Comparison of ENCODE assay signal across 24 mouse cellular contexts in the genomic region with DNA sequence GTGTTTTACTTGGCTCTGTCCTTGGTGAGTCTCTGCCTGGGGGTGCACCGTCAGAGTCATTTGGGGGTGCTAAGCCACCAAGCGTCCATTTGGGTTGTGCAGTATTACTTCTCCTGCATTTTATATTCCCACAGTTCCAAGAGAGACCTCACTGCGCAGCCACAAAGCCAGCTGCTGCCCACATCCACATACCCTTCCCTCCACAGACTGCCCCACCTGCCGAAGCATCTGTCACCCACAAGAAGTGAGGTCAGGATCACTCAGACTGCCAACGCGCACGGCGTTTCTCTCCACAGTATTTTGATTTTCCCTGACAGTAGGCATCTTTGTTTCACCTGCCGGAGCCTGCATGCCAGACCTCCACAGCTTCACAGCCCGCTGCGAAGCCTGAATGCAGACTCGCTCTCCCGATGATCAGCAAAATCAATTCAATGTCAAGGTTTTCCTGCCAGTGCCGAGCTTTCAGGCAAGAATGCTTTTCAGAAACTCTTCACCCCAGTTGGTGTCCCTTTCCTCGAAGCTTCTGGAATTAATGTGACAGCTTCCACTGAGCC. TPM values are rescaled to one million over a fixed set of nuclear protein-coding genes. Genes with fewer than 3 reads are reported as not detected.
DNase-seq lines count a peak whose midpoint lies in the region; ATAC-seq and TF ChIP-seq lines count a peak whose summit lies in the region.
"Had no signal": no experiment of that assay in that cellular context is flagged by ENCODE, and none has a peak within 500 bp of the region (broad histone marks: within the 10 kb centered on the region; RNA-seq: fewer than 3 reads in every experiment).

No protein-coding gene starts in this region.

- no peak overlapping the region for H3K4me3 ChIP-seq in cerebellum, adult 2 months (replicated peaks; ENCODE audit: insufficient read depth, low read depth, low read length)
- H3K4me3 ChIP-seq in neural tube, embryonic 13.5 days: no peak overlapping the region
- no peak overlapping the region for H3K4me3 ChIP-seq in neural tube, embryonic 15.5 days (replicated peaks)
- H3K4me3 ChIP-seq in hindbrain, postnatal 0 days (ENCODE audit: low read length): no peak overlapping the region
- H3K4me3 ChIP-seq: heart, embryonic 10.5 days; liver, embryonic 13.5 days; lung, embryonic 15.5 days had no signal

- no peaks in the 10 kb centered on the region for H3K9me3 ChIP-seq in neural tube, embryonic 13.5 days
- no peaks in the 10 kb centered on the region for H3K9me3 ChIP-seq in neural tube, embryonic 15.5 days (replicated peaks)
- no peaks in the 10 kb centered on the region for H3K9me3 ChIP-seq in hindbrain, postnatal 0 days (ENCODE audit: low read length)
- H3K9me3 ChIP-seq: heart, embryonic 10.5 days; liver, embryonic 13.5 days; lung, embryonic 15.5 days had no signal

- H3K4me2 ChIP-seq in neural tube, embryonic 13.5 days: no peak overlapping the region
- H3K4me2 ChIP-seq in neural tube, embryonic 15.5 days: no peak overlapping the region
- 0 out of 2 replicates have a peak overlapping the region, but pooled peaks have one; percentile 16 for H3K4me2 ChIP-seq in hindbrain, postnatal 0 days (ENCODE audit: low read depth, low read length)
- H3K4me2 ChIP-seq: liver, embryonic 13.5 days; lung, embryonic 15.5 days had no signal

- no peak for ATAC-seq in neural tube, embryonic 13.5 days (ENCODE audit: low read depth)
- ATAC-seq in neural tube, embryonic 15.5 days (ENCODE audit: low FRiP score): no peak
- ATAC-seq in hindbrain, postnatal 0 days: peak; percentile 75

- H3K27ac ChIP-seq in cerebellum, adult 2 months (ENCODE audit: insufficient read depth, low read length): no peak overlapping the region
- H3K27ac ChIP-seq in neural tube, embryonic 13.5 days (replicated peaks): no peak overlapping the region
- no peak overlapping the region for H3K27ac ChIP-seq in neural tube, embryonic 15.5 days (replicated peaks)
- H3K27ac ChIP-seq in hindbrain, postnatal 0 days: peak overlapping the region; percentile 74
- H3K27ac ChIP-seq: heart, embryonic 10.5 days; liver, embryonic 13.5 days; lung, embryonic 15.5 days had no signal

- no peak for TF ChIP-seq CTCF in cerebellum, adult 2 months (IDR thresholded peaks at IDR 0.05; ENCODE audit: borderline replicate concordance, insufficient read depth, low read depth, low read length)
- TF ChIP-seq CTCF in hindbrain, postnatal 0 days (IDR thresholded peaks at IDR 0.05; ENCODE audit: low read depth): peak; percentile 5; the same call in 1 of the 2 replicates

- H3K36me3 ChIP-seq in neural tube, embryonic 13.5 days: no peaks in the 10 kb centered on the region
- H3K36me3 ChIP-seq in neural tube, embryonic 15.5 days: no peaks in the 10 kb centered on the region
- H3K36me3 ChIP-seq in hindbrain, postnatal 0 days (ENCODE audit: insufficient read depth, low read length): no peaks in the 10 kb centered on the region
- H3K36me3 ChIP-seq: heart, embryonic 10.5 days; liver, embryonic 13.5 days; lung, embryonic 15.5 days had no signal

- peaks cover 20% of the 10 kb centered on the region for H3K4me1 ChIP-seq in cerebellum, adult 2 months (ENCODE audit: control insufficient read depth, insufficient read depth, low read length)
- peaks cover 27% of the 10 kb centered on the region for H3K4me1 ChIP-seq in neural tube, embryonic 13.5 days (replicated peaks)
- peaks cover 23% of the 10 kb centered on the region for H3K4me1 ChIP-seq in neural tube, embryonic 15.5 days
- H3K4me1 ChIP-seq in hindbrain, postnatal 0 days (ENCODE audit: insufficient read depth, low read length): peaks cover 24% of the 10 kb centered on the region

- peak; percentile 58 to 65 for DNase-seq in cerebellum, postnatal 14 days
- no peak for DNase-seq in cerebellum, adult 2 months
- peak; percentile 74 for DNase-seq in hindbrain, postnatal 0 days (ENCODE audit: low spot score)
- DNase-seq in retina, postnatal 1 day: peak; percentile 57
- no peak for DNase-seq in frontal cortex, adult 2 months (ENCODE audit: extremely low spot score in 1 of 2, low spot score in 1 of 2)
- no peak for DNase-seq in c-Kit-positive CD71-positive TER-119-positive erythroid progenitor cells, embryonic 14.5 days (ENCODE audit: low spot score)
- DNase-seq: adrenal gland, adult 8-10 months; cerebellum, adult 9-10 months; embryo, embryonic 11 days; heart, postnatal 10 days; kidney, adult 9 months; kidney, postnatal 4 days; liver, embryonic 13.5 days had no signal

- WGBS in cerebellum, adult 2 months: 19% methylated on average over 15 of the region's 15 CpGs
- 48% methylated on average over 15 of the region's 15 CpGs for WGBS in neural tube, embryonic 13.5 days
- 45% methylated on average over 15 of the region's 15 CpGs for WGBS in neural tube, embryonic 15.5 days
- 13% methylated on average over 15 of the region's 15 CpGs for WGBS in hindbrain, postnatal 0 days

- 0 out of 2 replicates have a peak overlapping the region, but pooled peaks have one; percentile 3 for H3K9ac ChIP-seq in neural tube, embryonic 13.5 days
- H3K9ac ChIP-seq in neural tube, embryonic 15.5 days (replicated peaks): no peak overlapping the region
- H3K9ac ChIP-seq in hindbrain, postnatal 0 days (replicated peaks; ENCODE audit: low read length): no peak overlapping the region
- H3K9ac ChIP-seq: liver, embryonic 13.5 days; lung, embryonic 15.5 days had no signal

- no peak for TF ChIP-seq POLR2A in cerebellum, adult 2 months (IDR thresholded peaks at IDR 0.05; ENCODE audit: borderline replicate concordance, insufficient read depth, low read length)

- H3K27me3 ChIP-seq in cerebellum, adult 2 months (ENCODE audit: control insufficient read depth, insufficient read depth, low read length): no peaks in the 10 kb centered on the region
- no peaks in the 10 kb centered on the region for H3K27me3 ChIP-seq in neural tube, embryonic 13.5 days
- no peaks in the 10 kb centered on the region for H3K27me3 ChIP-seq in neural tube, embryonic 15.5 days (replicated peaks)
- no peaks in the 10 kb centered on the region for H3K27me3 ChIP-seq in hindbrain, postnatal 0 days (ENCODE audit: insufficient read depth, low read length)
- H3K27me3 ChIP-seq: CH12.LX; liver, embryonic 13.5 days; lung, embryonic 15.5 days had no signal

RNA-seq across cellular contexts. Expression of gene Grk3, which starts 15.7 kb away (rescaled TPM):
- polyA plus RNA-seq in cerebellum, adult 2 months (2012; rRNA removed): 58.0 and 66.0 TPM in 2 replicates
- 11.4 and 12.0 TPM in 2 replicates for polyA plus RNA-seq in neural tube, embryonic 13.5 days (2015; fragmentation: Nextera tagmentation; extraction: Ambion mirVana)
- 22.4 and 23.3 TPM in 2 replicates for polyA plus RNA-seq in neural tube, embryonic 15.5 days (2015; fragmentation: Nextera tagmentation; extraction: Ambion mirVana)
- 59.5 and 67.6 TPM in 2 replicates for total RNA-seq in hindbrain, postnatal 0 days (2014; rRNA removed)
- 22.4 and 23.1 TPM in 2 replicates for polyA plus RNA-seq in hindbrain, postnatal 0 days (2015; fragmentation: Nextera tagmentation; extraction: Ambion mirVana)
- 55.7 and 62.3 TPM in 2 replicates for polyA plus RNA-seq in frontal cortex, adult 2 months (2012; rRNA removed)
- total RNA-seq: CH12.LX had no signal

RNA-seq across cellular contexts. Expression of gene Crybb2, which starts 38.6 kb away (rescaled TPM):
- polyA plus RNA-seq in cerebellum, adult 2 months (2012; rRNA removed): not detected in 2 replicates
- polyA plus RNA-seq in neural tube, embryonic 13.5 days (2015; fragmentation: Nextera tagmentation; extraction: Ambion mirVana): not detected in 2 replicates
- polyA plus RNA-seq in neural tube, embryonic 15.5 days (2015; fragmentation: Nextera tagmentation; extraction: Ambion mirVana): not detected in 2 replicates
- total RNA-seq in hindbrain, postnatal 0 days (2014; rRNA removed): not detected in 2 replicates
- polyA plus RNA-seq in hindbrain, postnatal 0 days (2015; fragmentation: Nextera tagmentation; extraction: Ambion mirVana): not detected in 2 replicates
- not detected in 2 replicates for polyA plus RNA-seq in frontal cortex, adult 2 months (2012; rRNA removed)
- total RNA-seq: adrenal gland, adult 8-10 months; CH12.LX; gastrocnemius, postnatal 4 days; heart, postnatal 10 days; layer of hippocampus, postnatal 14 days; neutrophil, adult 5-6 weeks had no signal
- polyA plus RNA-seq: heart, embryonic 10.5 days; intestine, embryonic 14.5 days; limb, embryonic 11.5 days; liver, embryonic 13.5 days; lung, embryonic 15.5 days; urinary bladder, adult 2 months had no signal

RNA-seq across cellular contexts. Expression of gene Crybb3, which starts 50.1 kb away (rescaled TPM):
- 1.7 and 3.2 TPM in 2 replicates for polyA plus RNA-seq in cerebellum, adult 2 months (2012; rRNA removed)
- polyA plus RNA-seq in neural tube, embryonic 13.5 days (2015; fragmentation: Nextera tagmentation; extraction: Ambion mirVana): 0.96 and 1.1 TPM in 2 replicates
- 1.2 and 1.5 TPM in 2 replicates for polyA plus RNA-seq in neural tube, embryonic 15.5 days (2015; fragmentation: Nextera tagmentation; extraction: Ambion mirVana)
- 1.6 and 5.3 TPM in 2 replicates for total RNA-seq in hindbrain, postnatal 0 days (2014; rRNA removed)
- polyA plus RNA-seq in hindbrain, postnatal 0 days (2015; fragmentation: Nextera tagmentation; extraction: Ambion mirVana): 2.3 and 2.6 TPM in 2 replicates
- polyA plus RNA-seq in frontal cortex, adult 2 months (2012; rRNA removed): 3.2 and 6.0 TPM in 2 replicates
- total RNA-seq: CH12.LX; neutrophil, adult 5-6 weeks had no signal
- polyA plus RNA-seq: liver, embryonic 13.5 days had no signal

Comparison
In these comparisons a context has a peak if more than half of its experiments do, and no peak if none do; other contexts are left out.
1. DNase-seq: peak in cerebellum, postnatal 14 days (2 of 2), hindbrain, postnatal 0 days (single experiment) and retina, postnatal 1 day (single experiment); none in cerebellum, adult 2 months (0 of 2), frontal cortex, adult 2 months (0 of 2) and c-Kit-positive CD71-positive TER-119-positive erythroid progenitor cells, embryonic 14.5 days (single experiment).